Mouse (Mus musculus): ENCODE measurements at regions not wholly inside any gene's neighbourhood (a gene's known extent, or its start where the extent isn't known, plus 50 kb on each side); places are given as distances from the start of the nearest gene placed in this dataset.

DNA sequence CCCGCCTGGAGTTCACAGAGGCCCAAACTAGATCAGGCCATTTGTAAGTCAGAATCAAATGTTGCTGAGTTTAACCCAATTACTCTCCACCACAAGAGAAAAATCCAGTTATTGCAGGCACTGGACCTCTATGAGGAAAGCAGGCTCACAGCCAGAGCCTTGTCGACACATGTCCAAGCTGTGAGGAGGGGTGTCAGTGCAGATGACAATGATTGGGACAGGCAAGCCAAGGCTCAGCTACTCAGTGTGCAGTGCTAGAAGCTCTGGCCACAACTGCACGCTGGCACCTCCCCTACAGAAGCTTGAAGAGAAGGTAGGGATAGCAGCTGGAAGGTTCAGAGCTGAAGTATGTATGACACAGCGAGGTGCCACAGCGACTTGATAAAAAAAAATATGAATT, 253.4 kb downstream of the Cog6 start:
- intact Hi-C loops (cut with DNase I): no loop called here
- DNase-seq: no peak

- DNase-seq: no peak
- intact Hi-C loops (cut with DNase I): no loop called here
Observed at GRCm38 (mm10) chr3:52762549-52762948, 254.5 kb downstream of the Cog6 start.

DNA sequence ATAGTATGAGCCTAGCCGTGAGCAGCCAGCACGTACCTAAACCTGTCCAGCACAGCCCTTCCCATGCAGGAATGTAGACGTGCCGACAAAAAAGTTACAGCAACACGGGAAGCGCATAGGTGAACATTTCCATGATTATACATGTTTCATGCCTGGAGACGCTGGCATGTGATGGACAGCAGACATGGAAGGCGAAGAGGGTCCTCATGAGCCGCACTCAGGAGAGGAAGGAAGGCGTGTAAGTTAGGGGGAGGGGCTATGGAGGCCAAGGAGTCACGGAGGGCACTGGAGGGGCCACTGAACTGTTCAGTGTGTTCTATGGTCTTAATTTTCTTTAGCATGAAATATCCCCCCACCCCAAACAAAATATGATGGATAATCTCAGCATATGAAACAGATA, 257.2 kb downstream of the Cog6 start:
- intact Hi-C loops (cut with DNase I): loop anchor here (5.0 kb wide), 1 partner anchor 498 kb away; no protein-coding TSS in a partner anchor
- DNase-seq: no peak

DNA sequence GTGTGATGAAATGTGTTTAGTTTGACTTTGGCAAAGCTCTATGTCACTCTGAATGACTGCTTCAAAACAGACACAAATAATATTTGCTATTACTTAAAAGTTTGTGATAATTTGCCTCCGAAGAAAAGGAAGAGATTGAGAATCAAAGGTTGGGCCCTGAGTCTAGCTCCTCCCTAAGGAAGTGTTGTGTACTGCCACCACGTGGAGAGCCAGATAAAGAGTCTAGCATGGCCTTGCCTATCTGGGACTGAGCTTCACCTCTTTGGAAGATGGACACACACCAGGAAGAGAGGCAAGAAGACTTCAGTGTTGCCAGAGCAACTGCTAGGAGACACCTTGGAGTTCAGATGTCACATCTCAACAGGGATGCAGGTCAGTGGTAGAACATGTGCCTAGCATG, 258.5 kb downstream of the Cog6 start:
- intact Hi-C loops (cut with DNase I): loop anchor here (5.0 kb wide), 1 partner anchor 496 kb away; no protein-coding TSS in a partner anchor
- DNase-seq: peak; percentile 41

GRCm38 (mm10) chr3:52756816-52757215, 260.2 kb downstream of the Cog6 start:
- no peak for DNase-seq
- intact Hi-C loops (cut with DNase I): loop anchor here (5.0 kb wide), 1 partner anchor 495 kb away; no protein-coding TSS in a partner anchor

DNA sequence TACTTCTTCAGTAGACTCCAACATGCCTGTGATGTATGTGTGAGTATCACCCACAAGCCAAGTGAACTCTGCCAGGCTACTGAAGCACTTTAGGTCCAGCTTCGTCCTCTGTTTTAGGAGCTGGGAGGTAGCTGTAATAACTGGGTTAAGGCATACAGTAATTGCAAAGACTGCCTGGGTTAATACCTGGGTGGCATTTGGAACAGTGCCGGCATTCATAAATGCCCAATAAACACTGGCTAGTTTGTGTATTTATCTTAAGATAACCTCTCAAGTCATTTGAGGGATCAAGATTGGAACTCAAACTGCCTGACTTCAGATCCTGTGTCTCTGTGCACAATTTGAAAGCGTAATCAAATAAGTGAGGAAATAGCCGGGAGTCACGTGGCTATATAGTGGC, 261.0 kb downstream of the Cog6 start:
- intact Hi-C loops (cut with DNase I): loop anchor here (5.0 kb wide), 1 partner anchor 494 kb away; no protein-coding TSS in a partner anchor
- no peak for DNase-seq

- intact Hi-C loops (cut with DNase I): loop anchor here (5.0 kb wide), 1 partner anchor 493 kb away; no protein-coding TSS in a partner anchor
- no peak for DNase-seq
Observed at GRCm38 (mm10) chr3:52754978-52755377, 262.1 kb downstream of the Cog6 start.

GRCm38 (mm10) chr3:52754401-52754800, 262.6 kb downstream of the Cog6 start:
- intact Hi-C loops (cut with DNase I): no loop called here
- DNase-seq: no peak

GRCm38 (mm10) chr3:52746917-52747316, 270.1 kb downstream of the Cog6 start:
- intact Hi-C loops (cut with DNase I): no loop called here

DNA sequence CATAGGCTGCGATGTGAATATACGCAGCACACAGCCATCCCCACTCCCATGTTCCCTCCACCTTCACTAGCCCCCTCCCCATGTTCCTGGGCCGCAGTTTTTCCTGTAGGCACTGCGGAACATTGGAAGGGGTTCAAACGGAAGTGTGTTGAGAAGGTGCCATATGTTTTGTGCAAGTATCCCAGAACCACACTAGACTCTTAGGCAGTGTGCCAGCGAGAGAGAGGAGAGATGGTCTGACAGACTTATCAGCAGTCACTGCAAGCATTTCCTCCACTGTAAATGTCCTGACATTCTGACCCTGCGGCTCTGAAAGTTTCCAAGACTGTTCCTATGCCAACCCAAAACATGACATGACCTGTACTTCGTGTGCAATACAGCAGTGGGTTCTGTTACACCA, 272.7 kb downstream of the Cog6 start:
- intact Hi-C loops (cut with DNase I): no loop called here
- DNase-seq: peak; percentile 16

More at GRCm38 (mm10) chr3:52746917-52747316, 270.1 kb downstream of the Cog6 start:
- no peak for DNase-seq

GRCm38 (mm10) chr3:52740466-52741026, 276.5 kb downstream of the Cog6 start:
- intact Hi-C loops (cut with DNase I): no loop called here
- DNase-seq: peak; percentile 17

- intact Hi-C loops (cut with DNase I): no loop called here
- DNase-seq: no peak
Observed at GRCm38 (mm10) chr3:52739526-52739925, 277.5 kb downstream of the Cog6 start.

GRCm38 (mm10) chr3:52738386-52738785, 278.7 kb downstream of the Cog6 start:
- intact Hi-C loops (cut with DNase I): no loop called here
- DNase-seq: no peak

GRCm38 (mm10) chr3:52735939-52736338, 281.1 kb downstream of the Cog6 start:
- no peak for DNase-seq
- intact Hi-C loops (cut with DNase I): no loop called here

DNA sequence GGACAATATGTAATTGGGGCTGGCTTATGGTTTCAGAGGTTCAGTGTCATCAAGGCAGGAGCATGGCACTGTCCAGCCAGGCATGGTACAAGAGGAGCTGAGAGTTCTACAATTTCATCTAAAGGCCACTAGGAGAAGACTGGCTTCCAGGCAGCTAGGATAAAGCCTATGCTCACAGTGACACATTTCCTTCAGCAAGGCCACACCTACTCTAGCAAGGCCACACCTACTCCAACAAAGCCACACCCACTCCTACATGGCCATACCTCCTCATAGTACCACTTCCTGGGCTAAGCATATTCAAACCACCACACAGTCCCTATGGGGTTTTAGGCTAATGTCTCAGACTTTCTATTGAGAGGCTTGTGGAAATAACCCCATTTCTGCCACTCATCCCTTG, 285.1 kb downstream of the Cog6 start:
- intact Hi-C loops (cut with DNase I): no loop called here
- no peak for DNase-seq

DNA sequence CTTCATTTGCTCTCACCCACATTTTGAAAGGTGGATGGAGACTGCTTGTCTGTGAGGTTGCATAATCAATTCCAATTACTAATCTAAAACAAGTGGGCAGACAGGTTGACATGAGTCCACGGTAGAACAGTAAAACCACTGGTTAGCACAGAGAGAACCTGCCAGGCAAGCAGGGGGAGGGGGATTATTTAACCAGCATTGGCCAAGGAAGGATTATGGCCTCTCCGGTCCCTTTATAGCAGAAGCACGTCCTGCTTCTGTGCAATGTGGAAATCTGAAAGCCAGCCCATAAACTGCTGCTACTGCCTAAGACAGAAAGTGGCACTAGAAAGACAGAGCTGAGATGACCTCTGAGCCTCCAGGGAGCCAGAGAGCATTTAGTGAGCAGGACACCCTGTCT, 285.5 kb downstream of the Cog6 start:
- DNase-seq: no peak
- intact Hi-C loops (cut with DNase I): no loop called here

GRCm38 (mm10) chr3:52729731-52730130, 287.3 kb downstream of the Cog6 start:
- intact Hi-C loops (cut with DNase I): no loop called here
- DNase-seq: no peak

GRCm38 (mm10) chr3:52728860-52729259, 288.2 kb downstream of the Cog6 start:
- DNase-seq: no peak
- intact Hi-C loops (cut with DNase I): no loop called here

GRCm38 (mm10) chr3:52728426-52728825, 288.6 kb downstream of the Cog6 start:
- intact Hi-C loops (cut with DNase I): no loop called here
- DNase-seq: no peak

GRCm38 (mm10) chr3:52724354-52724753, 292.7 kb downstream of the Cog6 start:
- intact Hi-C loops (cut with DNase I): no loop called here
- DNase-seq: no peak

GRCm38 (mm10) chr3:52722946-52723345, 294.1 kb downstream of the Cog6 start:
- no peak for DNase-seq
- intact Hi-C loops (cut with DNase I): no loop called here

DNA sequence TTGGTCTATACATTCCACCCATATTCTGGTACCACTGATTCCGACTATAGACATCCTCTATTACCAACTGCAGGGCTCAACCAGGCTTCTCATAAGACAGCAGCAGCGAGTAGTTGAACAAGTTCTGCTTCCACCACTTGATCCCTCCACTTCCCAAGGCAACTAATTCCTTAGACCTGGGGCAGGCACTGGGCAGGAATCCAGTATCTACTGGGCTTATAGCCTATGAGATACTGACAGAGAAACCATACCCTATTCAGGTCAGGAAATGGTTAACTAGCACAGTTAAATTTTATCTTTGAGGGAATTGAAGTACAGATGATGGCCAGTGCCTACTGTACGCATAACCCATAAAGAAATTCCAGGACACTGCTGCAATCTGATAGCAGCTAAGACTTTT, 297.9 kb downstream of the Cog6 start:
- no peak for DNase-seq
- intact Hi-C loops (cut with DNase I): no loop called here

DNA sequence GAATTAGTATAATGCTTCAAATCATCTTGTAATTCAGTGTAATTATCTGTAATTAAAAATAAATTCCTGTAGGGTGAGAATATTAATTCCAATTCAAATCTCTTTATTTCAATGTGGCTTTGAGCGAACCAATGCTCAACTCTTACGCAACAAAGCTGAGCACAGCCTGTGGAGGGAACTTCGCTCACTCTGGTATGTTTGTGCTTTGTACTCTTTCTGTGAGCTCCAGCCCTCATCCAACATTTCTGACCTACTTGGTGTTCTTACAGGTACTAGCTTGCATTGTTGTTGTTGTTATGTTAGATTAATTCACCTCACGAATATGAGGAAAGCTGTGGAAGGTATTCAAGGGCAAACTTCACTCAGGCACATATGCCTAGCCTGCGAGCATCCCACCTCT, 299.7 kb downstream of the Cog6 start:
- intact Hi-C loops (cut with DNase I): no loop called here
- DNase-seq: no peak

Data from left cerebral cortex, postnatal 4 days (tissue).